Mouse (Mus musculus): ENCODE measurements around the gene Coro7. TPM values are rescaled to one million over a fixed set of nuclear protein-coding genes. Genes with fewer than 3 reads are reported as not detected.

Gene Coro7
- polyA plus RNA-seq, 1 experiment from 2014 or later, result 27.2 TPM

DNA sequence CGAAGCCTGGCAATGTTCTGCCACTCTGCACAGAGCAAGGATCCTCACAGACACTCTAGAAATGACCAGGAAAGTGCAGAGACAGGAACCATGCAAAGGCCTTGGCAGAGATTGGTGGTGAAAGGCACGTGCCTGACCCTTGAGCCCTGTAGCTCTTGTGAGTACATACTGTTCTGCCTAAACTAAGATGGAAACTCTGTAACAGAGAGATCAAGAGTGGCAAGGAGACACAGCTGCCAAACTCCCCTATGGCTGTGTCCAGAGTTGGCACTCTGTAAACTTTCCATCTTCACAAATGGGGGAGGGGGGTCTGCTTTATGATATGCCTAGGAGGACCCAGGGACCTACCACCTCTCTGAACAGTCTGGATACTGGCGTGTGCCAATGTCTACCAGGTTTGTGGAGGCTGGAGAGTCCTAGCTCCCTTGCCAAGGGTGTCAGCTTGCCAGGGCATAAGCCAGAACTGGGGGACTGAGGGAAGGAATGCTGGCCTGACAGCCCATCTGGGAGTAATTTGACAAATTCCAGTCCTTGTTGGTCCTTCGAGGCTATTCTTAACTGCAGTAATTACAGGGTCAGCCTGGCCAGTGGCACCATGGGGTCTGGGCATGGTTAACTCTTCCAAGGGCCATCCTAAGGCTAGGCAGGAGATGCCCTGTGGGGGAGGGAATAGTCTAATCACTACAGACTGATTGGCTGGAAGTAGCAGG lies 26.7 kb downstream of the Coro7 start:
- Histone ChIP-seq H3K9ac (no peak overlapping the region), H3K27ac (no peak overlapping the region), H3K36me3 (replicated peaks; ENCODE audit: control insufficient read depth, insufficient read depth) (peaks cover 60% of the 10 kb centered on the region), H3K4me3 (replicated peaks; ENCODE audit: low read length) (no peak overlapping the region), H3K27me3 (ENCODE audit: control insufficient read depth, insufficient read depth, low read length) (no peaks in the 10 kb centered on the region), H3K4me1 (replicated peaks; ENCODE audit: control insufficient read depth, insufficient read depth, low read length) (no peaks in the 10 kb centered on the region), H3K4me2 (replicated peaks) (no peak overlapping the region), H3K9me3 (ENCODE audit: control insufficient read depth, low read length) (no peaks in the 10 kb centered on the region)
- DNase-seq (ENCODE audit: low spot score), result no peak
- WGBS, result 86% methylated on average over 4 of the region's 4 CpGs
- no peak for ATAC-seq (ENCODE audit: low FRiP score)

DNA sequence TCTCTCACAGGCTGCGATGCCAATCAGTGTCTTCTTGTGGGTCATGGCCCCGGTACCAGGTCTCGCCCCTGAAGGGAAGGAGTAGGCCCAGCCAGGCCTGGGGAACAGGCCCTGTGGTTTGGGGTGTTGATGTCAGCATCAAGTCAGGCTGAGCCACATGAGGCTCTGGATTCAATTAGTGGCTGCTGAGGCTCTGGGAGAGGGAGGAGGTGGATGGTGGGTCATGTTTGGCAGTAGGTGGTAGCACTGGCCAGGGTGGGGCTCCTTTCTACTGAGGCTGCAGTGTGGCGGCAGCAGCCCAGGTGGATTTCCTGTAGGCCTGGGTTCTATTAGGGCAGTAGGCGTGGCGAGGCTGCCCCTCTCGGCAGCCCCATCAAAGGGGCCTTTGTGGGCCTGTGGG lies 28.0 kb downstream of the Coro7 start:
- DNase-seq (ENCODE audit: low spot score) (no peak), ATAC-seq (ENCODE audit: low FRiP score) (no peak)
- no peaks in the 10 kb centered on the region for H3K9me3 ChIP-seq (ENCODE audit: control insufficient read depth, low read length)
- H3K9ac ChIP-seq, result no peak overlapping the region
- H3K27me3 ChIP-seq (ENCODE audit: control insufficient read depth, insufficient read depth, low read length), result no peaks in the 10 kb centered on the region
- no peaks in the 10 kb centered on the region for H3K4me1 ChIP-seq (replicated peaks; ENCODE audit: control insufficient read depth, insufficient read depth, low read length)
- no peak overlapping the region for H3K4me2 ChIP-seq (replicated peaks)
- H3K4me3 ChIP-seq (replicated peaks; ENCODE audit: low read length), result no peak overlapping the region
- WGBS, result 75% methylated on average over 7 of the region's 7 CpGs
- H3K27ac ChIP-seq, result no peak overlapping the region
- H3K36me3 ChIP-seq (replicated peaks; ENCODE audit: control insufficient read depth, insufficient read depth), result peaks cover 59% of the 10 kb centered on the region

DNA sequence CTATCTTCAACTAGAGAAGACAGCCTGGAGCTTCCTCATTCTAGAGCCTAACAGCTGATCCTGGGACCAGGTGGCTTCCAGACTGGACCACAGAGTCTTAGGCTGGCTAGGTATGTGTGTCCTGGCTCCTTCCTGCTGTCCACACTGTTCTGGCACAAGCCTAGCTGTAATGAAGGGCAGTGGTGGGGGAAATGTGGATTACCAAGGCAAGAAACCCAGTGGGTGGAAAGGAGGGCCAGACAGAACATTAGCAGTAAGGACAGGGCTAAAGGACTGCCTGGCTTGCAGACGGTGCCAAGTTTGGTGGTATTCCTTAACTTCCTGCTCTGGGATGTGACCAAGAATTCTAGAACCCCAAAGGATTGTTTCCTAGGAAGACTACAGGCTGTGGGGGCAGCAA lies 28.5 kb downstream of the Coro7 start:
- Histone ChIP-seq H3K4me3 (replicated peaks; ENCODE audit: low read length) (no peak overlapping the region), H3K4me1 (replicated peaks; ENCODE audit: control insufficient read depth, insufficient read depth, low read length) (no peaks in the 10 kb centered on the region), H3K27me3 (ENCODE audit: control insufficient read depth, insufficient read depth, low read length) (no peaks in the 10 kb centered on the region), H3K27ac (no peak overlapping the region), H3K4me2 (replicated peaks) (no peak overlapping the region), H3K9ac (no peak overlapping the region), H3K9me3 (ENCODE audit: control insufficient read depth, low read length) (no peaks in the 10 kb centered on the region), H3K36me3 (replicated peaks; ENCODE audit: control insufficient read depth, insufficient read depth) (peaks cover 55% of the 10 kb centered on the region; the same call in 1 of the 2 replicates)
- no peak for DNase-seq (ENCODE audit: low spot score)
- ATAC-seq (ENCODE audit: low FRiP score), result no peak
- WGBS, result 92% methylated on average over 1 of the region's 1 CpGs

DNA sequence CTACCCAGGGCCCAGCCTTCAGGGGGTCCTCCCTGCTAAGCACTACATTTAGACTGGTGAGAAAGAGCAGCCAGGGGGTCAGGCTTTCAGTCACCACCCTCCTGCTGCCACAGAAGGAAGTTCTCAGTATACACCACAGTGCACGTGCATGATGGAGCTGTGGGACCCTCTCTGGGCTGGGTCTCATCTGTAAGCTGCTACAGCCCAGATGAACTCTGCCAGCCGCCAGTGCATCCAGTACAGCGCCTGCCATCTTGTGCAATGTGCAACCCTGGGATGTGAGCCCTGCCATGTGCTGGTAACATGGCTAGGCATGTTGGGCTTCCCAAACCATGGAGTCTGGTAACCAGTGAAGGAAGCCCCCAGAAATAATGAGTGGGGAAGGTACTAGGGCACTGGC lies 29.4 kb downstream of the Coro7 start:
- ATAC-seq (ENCODE audit: low FRiP score) (no peak), DNase-seq (ENCODE audit: low spot score) (no peak)
- H3K27ac ChIP-seq, result no peak overlapping the region
- no peak overlapping the region for H3K9ac ChIP-seq
- WGBS, result 94% methylated on average over 3 of the region's 3 CpGs
- no peak overlapping the region for H3K4me2 ChIP-seq (replicated peaks)
- H3K36me3 ChIP-seq (replicated peaks; ENCODE audit: control insufficient read depth, insufficient read depth), result peaks cover 50% of the 10 kb centered on the region; the same call in 1 of the 2 replicates
- H3K9me3 ChIP-seq (ENCODE audit: control insufficient read depth, low read length), result no peaks in the 10 kb centered on the region
- H3K4me3 ChIP-seq (replicated peaks; ENCODE audit: low read length), result no peak overlapping the region
- no peaks in the 10 kb centered on the region for H3K27me3 ChIP-seq (ENCODE audit: control insufficient read depth, insufficient read depth, low read length)
- no peaks in the 10 kb centered on the region for H3K4me1 ChIP-seq (replicated peaks; ENCODE audit: control insufficient read depth, insufficient read depth, low read length)

- Histone ChIP-seq H3K4me2 (replicated peaks) (no peak overlapping the region), H3K4me3 (replicated peaks; ENCODE audit: low read length) (no peak overlapping the region), H3K9ac (no peak overlapping the region), H3K27me3 (ENCODE audit: control insufficient read depth, insufficient read depth, low read length) (no peaks in the 10 kb centered on the region), H3K36me3 (replicated peaks; ENCODE audit: control insufficient read depth, insufficient read depth) (peaks cover 45% of the 10 kb centered on the region; the same call in 1 of the 2 replicates), H3K27ac (no peak overlapping the region), H3K9me3 (ENCODE audit: control insufficient read depth, low read length) (no peaks in the 10 kb centered on the region), H3K4me1 (replicated peaks; ENCODE audit: control insufficient read depth, insufficient read depth, low read length) (peaks cover under 1% of the 10 kb centered on the region; the same call in 1 of the 2 replicates)
- no peak for ATAC-seq (ENCODE audit: low FRiP score)
- DNase-seq (ENCODE audit: low spot score), result no peak
- WGBS, result 93% methylated on average over 11 of the region's 11 CpGs
Observed at GRCm38 (mm10) chr16:4649692-4650091, 29.9 kb downstream of the Coro7 start.

DNA sequence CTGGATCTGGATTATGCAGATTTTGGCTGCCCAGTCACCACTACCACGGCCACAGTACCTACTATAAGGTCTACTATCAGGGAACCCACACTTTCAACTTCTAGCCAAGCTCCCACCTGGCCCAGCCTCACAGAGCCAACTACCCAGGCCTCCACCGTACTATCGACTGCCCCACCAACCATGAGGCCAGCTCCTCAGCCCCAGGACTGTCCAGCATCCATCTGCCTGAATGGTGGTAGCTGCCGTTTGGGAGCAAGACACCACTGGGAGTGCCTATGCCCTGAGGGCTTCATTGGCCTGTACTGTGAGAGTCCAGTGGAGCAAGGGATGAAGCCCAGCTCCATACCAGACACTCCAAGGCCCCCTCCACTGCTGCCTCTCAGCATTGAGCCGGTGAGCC lies 30.4 kb downstream of the Coro7 start:
- no peak overlapping the region for H3K27ac ChIP-seq
- peaks cover 6% of the 10 kb centered on the region; the same call in 1 of the 2 replicates for H3K4me1 ChIP-seq (replicated peaks; ENCODE audit: control insufficient read depth, insufficient read depth, low read length)
- DNase-seq (ENCODE audit: low spot score) (no peak), ATAC-seq (ENCODE audit: low FRiP score) (no peak)
- H3K9me3 ChIP-seq (ENCODE audit: control insufficient read depth, low read length), result no peaks in the 10 kb centered on the region
- no peaks in the 10 kb centered on the region for H3K27me3 ChIP-seq (ENCODE audit: control insufficient read depth, insufficient read depth, low read length)
- WGBS, result 88% methylated on average over 5 of the region's 5 CpGs
- H3K9ac ChIP-seq, result no peak overlapping the region
- no peak overlapping the region for H3K4me3 ChIP-seq (replicated peaks; ENCODE audit: low read length)
- H3K36me3 ChIP-seq (replicated peaks; ENCODE audit: control insufficient read depth, insufficient read depth), result peaks cover 41% of the 10 kb centered on the region; the same call in 1 of the 2 replicates
- H3K4me2 ChIP-seq (replicated peaks), result no peak overlapping the region

GRCm38 (mm10) chr16:4648416-4649023 lies 31.1 kb downstream of the Coro7 start:
- Histone ChIP-seq H3K4me3 (replicated peaks; ENCODE audit: low read length) (no peak overlapping the region), H3K27ac (no peak overlapping the region), H3K9me3 (ENCODE audit: control insufficient read depth, low read length) (no peaks in the 10 kb centered on the region), H3K27me3 (ENCODE audit: control insufficient read depth, insufficient read depth, low read length) (no peaks in the 10 kb centered on the region), H3K36me3 (replicated peaks; ENCODE audit: control insufficient read depth, insufficient read depth) (peaks cover 36% of the 10 kb centered on the region; the same call in 1 of the 2 replicates), H3K9ac (no peak overlapping the region), H3K4me2 (replicated peaks) (no peak overlapping the region), H3K4me1 (replicated peaks; ENCODE audit: control insufficient read depth, insufficient read depth, low read length) (peaks cover 13% of the 10 kb centered on the region)
- WGBS, result 82% methylated on average over 28 of the region's 28 CpGs
- ATAC-seq (ENCODE audit: low FRiP score) (no peak), DNase-seq (ENCODE audit: low spot score) (no peak)

DNA sequence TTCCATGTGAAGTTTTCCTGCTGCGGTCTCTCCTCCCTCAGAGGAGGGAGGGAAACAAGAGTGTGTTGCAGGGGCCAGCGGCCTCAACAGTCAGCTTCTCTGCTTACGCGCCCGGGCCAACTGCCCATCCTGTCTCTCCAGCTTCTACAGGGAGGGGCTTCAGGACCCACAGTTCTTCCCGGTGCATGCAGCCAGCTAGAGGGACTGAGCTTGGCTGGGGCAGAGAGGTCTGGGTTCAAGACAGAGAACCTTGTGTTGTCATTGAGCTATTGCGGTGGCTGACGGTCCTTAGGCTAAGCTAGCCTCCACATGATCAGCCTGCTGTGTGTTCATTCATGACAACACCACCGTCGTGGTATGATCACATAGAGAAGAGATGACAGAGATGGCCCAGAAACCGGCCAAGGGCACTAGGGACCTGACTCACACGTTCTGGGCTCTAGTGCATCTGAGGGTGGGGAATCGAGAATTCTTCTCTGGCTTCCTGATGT lies 31.9 kb downstream of the Coro7 start:
- H3K4me3 ChIP-seq (replicated peaks; ENCODE audit: low read length), result no peak overlapping the region
- DNase-seq (ENCODE audit: low spot score) (no peak), ATAC-seq (ENCODE audit: low FRiP score) (no peak)
- H3K9ac ChIP-seq, result no peak overlapping the region
- H3K27ac ChIP-seq, result no peak overlapping the region
- WGBS, result 70% methylated on average over 13 of the region's 13 CpGs
- no peaks in the 10 kb centered on the region for H3K27me3 ChIP-seq (ENCODE audit: control insufficient read depth, insufficient read depth, low read length)
- H3K36me3 ChIP-seq (replicated peaks; ENCODE audit: control insufficient read depth, insufficient read depth), result peaks cover 31% of the 10 kb centered on the region; the same call in 1 of the 2 replicates
- H3K4me1 ChIP-seq (replicated peaks; ENCODE audit: control insufficient read depth, insufficient read depth, low read length), result peaks cover 20% of the 10 kb centered on the region
- no peaks in the 10 kb centered on the region for H3K9me3 ChIP-seq (ENCODE audit: control insufficient read depth, low read length)
- H3K4me2 ChIP-seq (replicated peaks), result no peak overlapping the region

GRCm38 (mm10) chr16:4646831-4647230 lies 32.7 kb downstream of the Coro7 start:
- ATAC-seq (ENCODE audit: low FRiP score), result no peak
- 78% methylated on average over 4 of the region's 4 CpGs for WGBS
- H3K9me3 ChIP-seq (ENCODE audit: control insufficient read depth, low read length), result no peaks in the 10 kb centered on the region
- H3K9ac ChIP-seq, result no peak overlapping the region
- peak overlapping the region; percentile 0; the same call in 1 of the 2 replicates for H3K27ac ChIP-seq
- H3K4me1 ChIP-seq (replicated peaks; ENCODE audit: control insufficient read depth, insufficient read depth, low read length), result peaks cover 24% of the 10 kb centered on the region
- DNase-seq (ENCODE audit: low spot score), result no peak
- H3K27me3 ChIP-seq (ENCODE audit: control insufficient read depth, insufficient read depth, low read length), result no peaks in the 10 kb centered on the region
- peaks cover 25% of the 10 kb centered on the region; the same call in 1 of the 2 replicates for H3K36me3 ChIP-seq (replicated peaks; ENCODE audit: control insufficient read depth, insufficient read depth)
- H3K4me3 ChIP-seq (replicated peaks; ENCODE audit: low read length), result no peak overlapping the region
- no peak overlapping the region for H3K4me2 ChIP-seq (replicated peaks)
